Mouse (Mus musculus): ENCODE data around the gene Clec9a. TPM values are rescaled to one million over a fixed set of nuclear protein-coding genes. Genes with fewer than 3 reads are reported as not detected.

Gene Clec9a
- polyA plus RNA-seq, 1 experiment from 2014 or later = 0.33 TPM

GRCm38 (mm10) chr6:129385000-129385399 is 23.7 kb upstream of the Clec9a start:
- Histone ChIP-seq H3K4me2 (ENCODE audit: low read depth, low read length) (no peak overlapping the region), H3K27me3 (ENCODE audit: control insufficient read depth, insufficient read depth, low read depth, low read length) (no peaks in the 10 kb centered on the region), H3K4me3 (ENCODE audit: low read depth, low read length) (no peak overlapping the region), H3K27ac (ENCODE audit: low read length) (no peak overlapping the region), H3K9me3 (replicated peaks; ENCODE audit: control insufficient read depth, low read length) (no peaks in the 10 kb centered on the region), H3K36me3 (ENCODE audit: control insufficient read depth, insufficient read depth) (no peaks in the 10 kb centered on the region), H3K4me1 (ENCODE audit: control insufficient read depth, low read depth, low read length) (no peaks in the 10 kb centered on the region), H3K9ac (ENCODE audit: low read depth, low read length) (no peak overlapping the region)
- ATAC-seq (ENCODE audit: low read depth) = no peak
- 69% methylated on average over 4 of the region's 4 CpGs for WGBS (ENCODE audit: insufficient replicate concordance)

GRCm38 (mm10) chr6:129385774-129386173 is 22.9 kb upstream of the Clec9a start, which contains the start of gene Clec12b:
Gene Clec12b, minus strand, starts transcription at chr6:129385874.
- Histone ChIP-seq H3K4me2 (ENCODE audit: low read depth, low read length) (no peak within 1 kb of the TSS), H3K27ac (ENCODE audit: low read length) (no peak within 1 kb of the TSS), H3K36me3 (ENCODE audit: control insufficient read depth, insufficient read depth) (no peaks in the 10 kb centered on the region), H3K9ac (ENCODE audit: low read depth, low read length) (no peak within 1 kb of the TSS), H3K4me3 (ENCODE audit: low read depth, low read length) (no peak within 1 kb of the TSS), H3K4me1 (ENCODE audit: control insufficient read depth, low read depth, low read length) (no peaks in the 10 kb centered on the region), H3K9me3 (replicated peaks; ENCODE audit: control insufficient read depth, low read length) (no peaks in the 10 kb centered on the region), H3K27me3 (ENCODE audit: control insufficient read depth, insufficient read depth, low read depth, low read length) (no peaks in the 10 kb centered on the region)
- 66% methylated on average over 2 of the region's 2 CpGs for WGBS (ENCODE audit: insufficient replicate concordance)
- ATAC-seq (ENCODE audit: low read depth) = no peak

DNA sequence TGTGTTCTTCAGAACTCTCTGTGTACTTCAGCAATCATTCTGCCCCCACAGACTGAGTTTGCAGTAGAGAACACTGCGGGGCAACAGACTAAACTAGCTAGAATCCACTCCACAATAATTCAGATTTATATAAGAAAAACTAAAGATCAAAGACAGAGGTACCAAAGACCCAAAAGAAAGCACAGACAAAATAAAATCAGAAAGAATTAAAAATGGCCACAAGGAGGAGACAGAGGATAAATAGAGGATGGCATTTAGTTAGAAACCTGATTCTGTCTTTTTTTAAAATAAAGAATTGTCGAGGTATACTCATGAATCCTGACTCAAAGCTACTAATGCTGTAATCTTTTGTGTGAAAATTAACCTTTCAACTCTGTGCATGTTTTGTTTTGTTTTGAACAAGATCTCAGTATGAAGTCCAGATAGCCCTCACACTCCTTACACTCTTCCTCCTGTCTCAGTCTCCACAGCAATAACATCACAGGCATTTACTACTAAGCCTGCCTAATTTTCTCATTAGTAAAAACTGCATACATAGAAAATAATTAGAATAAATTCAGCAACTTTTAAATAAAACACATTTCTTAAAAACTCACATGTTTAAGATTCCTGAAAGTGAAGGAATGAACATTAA is 15.5 kb upstream of the Clec9a start:
- Histone ChIP-seq H3K27me3 (ENCODE audit: control insufficient read depth, insufficient read depth, low read depth, low read length) (no peaks in the 10 kb centered on the region), H3K36me3 (ENCODE audit: control insufficient read depth, insufficient read depth) (no peaks in the 10 kb centered on the region), H3K27ac (ENCODE audit: low read length) (no peak overlapping the region), H3K4me3 (ENCODE audit: low read depth, low read length) (no peak overlapping the region), H3K9ac (ENCODE audit: low read depth, low read length) (no peak overlapping the region), H3K4me2 (ENCODE audit: low read depth, low read length) (no peak overlapping the region), H3K4me1 (ENCODE audit: control insufficient read depth, low read depth, low read length) (no peaks in the 10 kb centered on the region), H3K9me3 (replicated peaks; ENCODE audit: control insufficient read depth, low read length) (no peaks in the 10 kb centered on the region)
- no peak for ATAC-seq (ENCODE audit: low read depth)
- WGBS (ENCODE audit: insufficient replicate concordance) = 17% methylated on average over 2 of the region's 2 CpGs

DNA sequence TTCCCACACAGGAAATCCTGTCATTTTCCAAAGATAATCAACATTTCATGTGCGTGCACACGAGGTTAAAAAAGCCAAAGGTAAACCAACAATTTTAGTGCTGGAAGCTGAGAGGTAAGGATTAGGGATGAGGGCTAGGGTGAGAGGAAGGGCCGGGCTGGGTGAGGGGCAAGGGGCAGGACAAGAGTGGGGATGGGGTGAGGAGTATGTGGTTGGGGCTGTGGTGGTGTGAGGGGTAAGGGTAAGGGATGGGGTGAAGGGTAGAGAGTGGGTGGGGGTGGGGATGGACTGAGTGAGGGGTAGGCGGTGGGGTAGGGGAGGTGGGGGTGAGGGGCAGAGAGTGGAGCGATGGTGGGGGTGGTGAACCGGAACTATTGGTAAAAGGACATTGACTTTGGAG is 14.9 kb upstream of the Clec9a start:
- Histone ChIP-seq H3K9me3 (replicated peaks; ENCODE audit: control insufficient read depth, low read length) (no peaks in the 10 kb centered on the region), H3K4me2 (ENCODE audit: low read depth, low read length) (no peak overlapping the region), H3K9ac (ENCODE audit: low read depth, low read length) (no peak overlapping the region), H3K27me3 (ENCODE audit: control insufficient read depth, insufficient read depth, low read depth, low read length) (no peaks in the 10 kb centered on the region), H3K36me3 (ENCODE audit: control insufficient read depth, insufficient read depth) (no peaks in the 10 kb centered on the region), H3K4me3 (ENCODE audit: low read depth, low read length) (no peak overlapping the region), H3K27ac (ENCODE audit: low read length) (no peak overlapping the region), H3K4me1 (ENCODE audit: control insufficient read depth, low read depth, low read length) (no peaks in the 10 kb centered on the region)
- no peak for ATAC-seq (ENCODE audit: low read depth)
- WGBS (ENCODE audit: insufficient replicate concordance) = 56% methylated on average over 6 of the region's 6 CpGs

GRCm38 (mm10) chr6:129396997-129397396 is 11.7 kb upstream of the Clec9a start, which contains the start of gene Clec1b:
Gene Clec1b, plus strand, starts transcription at chr6:129397297.
- 45% methylated on average over 8 of the region's 8 CpGs for WGBS (ENCODE audit: insufficient replicate concordance)
- ATAC-seq (ENCODE audit: low read depth) = no peak
- no peaks in the 10 kb centered on the region for H3K36me3 ChIP-seq (ENCODE audit: control insufficient read depth, insufficient read depth)
- peak within 1 kb of the TSS; percentile 37; the same call in 1 of the 2 replicates for H3K27ac ChIP-seq (ENCODE audit: low read length)
- H3K4me1 ChIP-seq (ENCODE audit: control insufficient read depth, low read depth, low read length) = no peaks in the 10 kb centered on the region
- H3K4me3 ChIP-seq (ENCODE audit: low read depth, low read length) = no peak within 1 kb of the TSS
- H3K27me3 ChIP-seq (ENCODE audit: control insufficient read depth, insufficient read depth, low read depth, low read length) = no peaks in the 10 kb centered on the region
- no peak within 1 kb of the TSS for H3K9ac ChIP-seq (ENCODE audit: low read depth, low read length)
- H3K4me2 ChIP-seq (ENCODE audit: low read depth, low read length) = no peak within 1 kb of the TSS
- H3K9me3 ChIP-seq (replicated peaks; ENCODE audit: control insufficient read depth, low read length) = no peaks in the 10 kb centered on the region

DNA sequence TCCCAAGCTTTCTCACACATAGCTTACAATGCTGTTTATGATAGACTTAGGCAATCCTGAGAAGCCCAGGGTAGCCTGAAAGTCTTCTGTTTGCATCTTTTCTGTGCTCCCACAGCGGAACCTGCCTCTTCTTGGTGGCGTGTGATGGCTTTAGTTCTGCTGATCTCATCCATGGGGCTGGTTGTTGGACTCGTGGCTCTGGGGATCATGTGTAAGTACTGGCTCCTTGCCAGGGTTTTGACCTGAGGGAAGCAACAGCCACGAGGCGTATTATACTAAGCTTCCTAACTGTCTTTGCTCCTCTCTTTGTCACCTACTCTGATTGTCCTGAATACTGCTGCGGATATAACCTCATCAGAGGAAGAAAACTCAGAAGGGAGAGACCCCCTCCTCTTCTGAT is 8.7 kb upstream of the Clec9a start:
- Histone ChIP-seq H3K36me3 (ENCODE audit: control insufficient read depth, insufficient read depth) (no peaks in the 10 kb centered on the region), H3K27me3 (ENCODE audit: control insufficient read depth, insufficient read depth, low read depth, low read length) (no peaks in the 10 kb centered on the region), H3K4me2 (ENCODE audit: low read depth, low read length) (no peak overlapping the region), H3K4me3 (ENCODE audit: low read depth, low read length) (no peak overlapping the region), H3K4me1 (ENCODE audit: control insufficient read depth, low read depth, low read length) (no peaks in the 10 kb centered on the region), H3K27ac (ENCODE audit: low read length) (no peak overlapping the region), H3K9ac (ENCODE audit: low read depth, low read length) (no peak overlapping the region), H3K9me3 (replicated peaks; ENCODE audit: control insufficient read depth, low read length) (no peaks in the 10 kb centered on the region)
- 36% methylated on average over 6 of the region's 6 CpGs for WGBS (ENCODE audit: insufficient replicate concordance)
- peak; percentile 70 for ATAC-seq (ENCODE audit: low read depth)

GRCm38 (mm10) chr6:129402404-129402803 is 6.3 kb upstream of the Clec9a start:
- no peaks in the 10 kb centered on the region for H3K36me3 ChIP-seq (ENCODE audit: control insufficient read depth, insufficient read depth)
- H3K4me3 ChIP-seq (ENCODE audit: low read depth, low read length) = no peak overlapping the region
- WGBS (ENCODE audit: insufficient replicate concordance) = 55% methylated on average over 2 of the region's 2 CpGs
- no peaks in the 10 kb centered on the region for H3K4me1 ChIP-seq (ENCODE audit: control insufficient read depth, low read depth, low read length)
- H3K27me3 ChIP-seq (ENCODE audit: control insufficient read depth, insufficient read depth, low read depth, low read length) = no peaks in the 10 kb centered on the region
- no peak for ATAC-seq (ENCODE audit: low read depth)
- H3K27ac ChIP-seq (ENCODE audit: low read length) = no peak overlapping the region
- no peaks in the 10 kb centered on the region for H3K9me3 ChIP-seq (replicated peaks; ENCODE audit: control insufficient read depth, low read length)
- no peak overlapping the region for H3K9ac ChIP-seq (ENCODE audit: low read depth, low read length)
- no peak overlapping the region for H3K4me2 ChIP-seq (ENCODE audit: low read depth, low read length)

DNA sequence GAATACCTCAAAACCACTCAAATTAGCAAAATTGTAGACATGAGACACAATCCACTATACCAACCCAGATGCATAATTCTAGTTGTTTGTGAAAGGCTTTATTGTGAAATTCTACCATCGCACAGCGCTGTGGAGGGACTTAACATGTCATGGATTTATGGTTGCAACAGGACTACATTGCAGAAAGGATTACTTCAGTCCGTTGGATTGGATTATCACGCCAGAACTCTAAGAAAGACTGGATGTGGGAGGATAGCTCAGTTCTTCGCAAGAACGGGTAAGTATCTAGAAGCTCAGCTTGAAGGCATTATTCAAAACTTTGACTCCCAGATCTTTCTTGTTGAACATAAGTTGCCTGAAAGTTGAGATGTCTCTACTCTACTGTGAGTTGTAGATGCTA is 5.3 kb upstream of the Clec9a start:
- H3K27me3 ChIP-seq (ENCODE audit: control insufficient read depth, insufficient read depth, low read depth, low read length) = no peaks in the 10 kb centered on the region
- H3K9ac ChIP-seq (ENCODE audit: low read depth, low read length) = no peak overlapping the region
- H3K27ac ChIP-seq (ENCODE audit: low read length) = no peak overlapping the region
- WGBS (ENCODE audit: insufficient replicate concordance) = 70% methylated on average over 6 of the region's 6 CpGs
- H3K4me2 ChIP-seq (ENCODE audit: low read depth, low read length) = no peak overlapping the region
- no peak overlapping the region for H3K4me3 ChIP-seq (ENCODE audit: low read depth, low read length)
- H3K4me1 ChIP-seq (ENCODE audit: control insufficient read depth, low read depth, low read length) = no peaks in the 10 kb centered on the region
- H3K36me3 ChIP-seq (ENCODE audit: control insufficient read depth, insufficient read depth) = no peaks in the 10 kb centered on the region
- no peaks in the 10 kb centered on the region for H3K9me3 ChIP-seq (replicated peaks; ENCODE audit: control insufficient read depth, low read length)
- ATAC-seq (ENCODE audit: low read depth) = no peak

GRCm38 (mm10) chr6:129405999-129406398 is 2.7 kb upstream of the Clec9a start:
- Histone ChIP-seq H3K4me3 (ENCODE audit: low read depth, low read length) (no peak overlapping the region), H3K27ac (ENCODE audit: low read length) (no peak overlapping the region), H3K9me3 (replicated peaks; ENCODE audit: control insufficient read depth, low read length) (no peaks in the 10 kb centered on the region), H3K4me1 (ENCODE audit: control insufficient read depth, low read depth, low read length) (no peaks in the 10 kb centered on the region), H3K9ac (ENCODE audit: low read depth, low read length) (no peak overlapping the region), H3K36me3 (ENCODE audit: control insufficient read depth, insufficient read depth) (no peaks in the 10 kb centered on the region), H3K27me3 (ENCODE audit: control insufficient read depth, insufficient read depth, low read depth, low read length) (no peaks in the 10 kb centered on the region), H3K4me2 (ENCODE audit: low read depth, low read length) (no peak overlapping the region)
- peak; percentile 37; the same call in 1 of the 2 replicates for ATAC-seq (ENCODE audit: low read depth)

All from liver, embryonic 16.5 days (tissue).